Mouse (Mus musculus): Measurements from ENCODE around the gene Lsr.
"Not testable (repeated sequence)": the region's sequence is repeated elsewhere in the genome, so short reads cannot be mapped to it uniquely, and the experiment has no call there.

DNA sequence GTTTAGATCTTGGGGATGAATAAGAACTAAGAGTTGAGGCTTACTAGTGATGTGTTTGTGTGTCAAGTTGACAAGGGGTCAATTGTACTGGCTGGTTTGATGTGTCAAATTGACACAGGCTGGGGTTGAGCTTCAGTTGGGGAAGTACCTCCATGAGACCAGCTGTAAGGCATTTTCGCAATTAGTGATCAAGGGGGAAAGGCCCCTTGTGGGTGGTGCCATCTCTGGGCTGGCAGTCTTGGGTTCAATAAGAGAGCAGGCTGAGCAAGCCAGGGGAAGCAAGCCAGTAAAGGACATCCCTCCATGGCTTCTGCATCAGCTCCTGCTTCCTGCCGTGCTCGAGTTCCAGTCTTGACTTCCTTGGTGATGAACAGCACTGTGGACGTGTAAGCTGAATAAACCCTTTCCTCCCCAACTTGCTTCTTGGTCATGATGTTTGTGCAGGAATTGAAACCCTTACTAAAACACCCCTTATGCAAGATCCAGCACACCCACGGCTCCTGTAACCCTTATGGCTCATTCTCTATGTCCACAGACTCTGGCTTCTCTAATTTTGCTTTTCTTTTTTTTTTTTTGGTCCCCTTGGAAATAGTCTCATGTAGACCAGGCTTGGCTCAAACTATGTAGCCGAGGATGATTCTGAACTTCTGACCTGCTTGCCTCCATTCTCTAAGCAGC is 37.7 kb downstream of the Lsr start:
- not testable (repeated sequence) for TF ChIP-seq POLR2A (IDR thresholded peaks at IDR 0.05; ENCODE audit: borderline replicate concordance, control insufficient read depth, low read depth, low read length); CTCF (IDR thresholded peaks at IDR 0.05; ENCODE audit: control insufficient read depth, insufficient read depth, low read length)
